ENCODE assay signal across 10 mouse cellular contexts in genomic region chr8:84728474-84728873, GRCm38 (mm10). TPM values are rescaled to one million over a fixed set of nuclear protein-coding genes. Genes with fewer than 3 reads are reported as not detected.
A peak's percentile ranks its signal among the peaks of the same experiment; 100 is the strongest.
DNase-seq lines count a peak whose midpoint lies in the region; ATAC-seq and TF ChIP-seq lines count a peak whose summit lies in the region.
"Had no signal": no experiment of that assay in that cellular context is flagged by ENCODE, and none has a peak within 500 bp of the region (broad histone marks: within the 10 kb centered on the region; RNA-seq: fewer than 3 reads in every experiment).

No protein-coding gene starts in this region.

- H3K36me3 ChIP-seq in embryonic facial prominence, embryonic 13.5 days: peaks cover 52% of the 10 kb centered on the region
- H3K36me3 ChIP-seq in embryonic facial prominence, embryonic 10.5 days (replicated peaks): no peaks in the 10 kb centered on the region
- peaks cover 18% of the 10 kb centered on the region; the same call in 1 of the 2 replicates for H3K36me3 ChIP-seq in lung, embryonic 15.5 days
- no peaks in the 10 kb centered on the region for H3K36me3 ChIP-seq in hindbrain, embryonic 15.5 days
- no peaks in the 10 kb centered on the region for H3K36me3 ChIP-seq in midbrain, embryonic 16.5 days (ENCODE audit: control insufficient read depth, insufficient read depth, low read length)
- peaks cover 10% of the 10 kb centered on the region for H3K36me3 ChIP-seq in lung, postnatal 0 days (ENCODE audit: insufficient read depth, low read length)

- no peak overlapping the region for H3K4me3 ChIP-seq in embryonic facial prominence, embryonic 13.5 days
- H3K4me3 ChIP-seq in embryonic facial prominence, embryonic 10.5 days: no peak overlapping the region
- no peak overlapping the region for H3K4me3 ChIP-seq in lung, embryonic 15.5 days
- no peak overlapping the region for H3K4me3 ChIP-seq in hindbrain, embryonic 15.5 days
- H3K4me3 ChIP-seq in midbrain, embryonic 16.5 days (ENCODE audit: low read depth, low read length): no peak overlapping the region
- no peak overlapping the region for H3K4me3 ChIP-seq in lung, postnatal 0 days (ENCODE audit: low read depth, low read length)
- H3K4me3 ChIP-seq: erythroblast, embryonic 14.5 days had no signal

- peak overlapping the region; percentile 39; the same call in 1 of the 2 replicates for H3K27ac ChIP-seq in embryonic facial prominence, embryonic 13.5 days
- no peak overlapping the region; the same call in 1 of the 2 replicates for H3K27ac ChIP-seq in embryonic facial prominence, embryonic 10.5 days (replicated peaks)
- peak overlapping the region; percentile 76 for H3K27ac ChIP-seq in lung, embryonic 15.5 days
- peak overlapping the region; percentile 83 for H3K27ac ChIP-seq in hindbrain, embryonic 15.5 days (replicated peaks)
- H3K27ac ChIP-seq in midbrain, embryonic 16.5 days (ENCODE audit: low read length): peak overlapping the region; percentile 54
- no peak overlapping the region for H3K27ac ChIP-seq in lung, postnatal 0 days (ENCODE audit: low read length)

- no peak overlapping the region for H3K4me2 ChIP-seq in embryonic facial prominence, embryonic 13.5 days
- no peak overlapping the region for H3K4me2 ChIP-seq in lung, embryonic 15.5 days
- no peak overlapping the region for H3K4me2 ChIP-seq in hindbrain, embryonic 15.5 days
- no peak overlapping the region for H3K4me2 ChIP-seq in midbrain, embryonic 16.5 days (ENCODE audit: low read length)
- no peak overlapping the region for H3K4me2 ChIP-seq in lung, postnatal 0 days (replicated peaks; ENCODE audit: low read depth, low read length)

- WGBS in embryonic facial prominence, embryonic 13.5 days: 55% methylated on average over 3 of the region's 3 CpGs
- 64% methylated on average over 3 of the region's 3 CpGs for WGBS in embryonic facial prominence, embryonic 10.5 days
- WGBS in lung, embryonic 15.5 days: 51% methylated on average over 3 of the region's 3 CpGs
- 48% methylated on average over 3 of the region's 3 CpGs for whole genome bisulfite sequencing in hindbrain, embryonic 15.5 days
- WGBS in midbrain, embryonic 16.5 days: 57% methylated on average over 3 of the region's 3 CpGs
- WGBS in lung, postnatal 0 days: 67% methylated on average over 3 of the region's 3 CpGs

- no peak for DNase-seq in embryonic facial prominence, embryonic 10.5 days (ENCODE audit: low spot score)
- no peak for DNase-seq in lung, postnatal 4 days
- no peak for DNase-seq in embryo, embryonic 10 days (ENCODE audit: low spot score)
- DNase-seq in lung, postnatal 0 days (ENCODE audit: low spot score): no peak
- DNase-seq: heart, postnatal 14 days had no signal

- H3K9ac ChIP-seq in embryonic facial prominence, embryonic 13.5 days: 0 out of 2 replicates have a peak overlapping the region, but pooled peaks have one; percentile 27
- H3K9ac ChIP-seq in lung, embryonic 15.5 days: no peak overlapping the region
- H3K9ac ChIP-seq in hindbrain, embryonic 15.5 days: no peak overlapping the region
- H3K9ac ChIP-seq in midbrain, embryonic 16.5 days (ENCODE audit: low read depth, low read length): no peak overlapping the region
- H3K9ac ChIP-seq in lung, postnatal 0 days (replicated peaks; ENCODE audit: low read depth): no peak overlapping the region

- no peak for ATAC-seq in embryonic facial prominence, embryonic 13.5 days (ENCODE audit: insufficient number of reproducible peaks, insufficient read depth, low FRiP score, low TSS enrichment, low read depth)
- 0 out of 2 replicates have a peak, but pooled peaks have one; percentile 29 for ATAC-seq in lung, embryonic 15.5 days (ENCODE audit: borderline replicate concordance, extremely low read depth, low FRiP score, low TSS enrichment)
- ATAC-seq in hindbrain, embryonic 15.5 days (ENCODE audit: low FRiP score, low read depth): peak; percentile 74
- 0 out of 2 replicates have a peak, but pooled peaks have one; percentile 64 for ATAC-seq in midbrain, embryonic 16.5 days
- no peak for ATAC-seq in lung, postnatal 0 days

- H3K9me3 ChIP-seq in embryonic facial prominence, embryonic 13.5 days: no peaks in the 10 kb centered on the region
- H3K9me3 ChIP-seq in embryonic facial prominence, embryonic 10.5 days: no peaks in the 10 kb centered on the region
- H3K9me3 ChIP-seq in lung, embryonic 15.5 days: no peaks in the 10 kb centered on the region
- no peaks in the 10 kb centered on the region for H3K9me3 ChIP-seq in hindbrain, embryonic 15.5 days
- no peaks in the 10 kb centered on the region for H3K9me3 ChIP-seq in midbrain, embryonic 16.5 days (replicated peaks; ENCODE audit: control insufficient read depth, low read length, poor library complexity, severe bottlenecking)
- no peaks in the 10 kb centered on the region for H3K9me3 ChIP-seq in lung, postnatal 0 days (ENCODE audit: low read length)

- no peak for TF ChIP-seq EP300 in lung, postnatal 0 days (IDR thresholded peaks at IDR 0.05)

- peaks cover 77% of the 10 kb centered on the region for H3K4me1 ChIP-seq in embryonic facial prominence, embryonic 13.5 days
- H3K4me1 ChIP-seq in embryonic facial prominence, embryonic 10.5 days: peaks cover 70% of the 10 kb centered on the region
- H3K4me1 ChIP-seq in lung, embryonic 15.5 days: peaks cover 99% of the 10 kb centered on the region
- peaks cover 78% of the 10 kb centered on the region for H3K4me1 ChIP-seq in hindbrain, embryonic 15.5 days (replicated peaks)
- peaks cover 40% of the 10 kb centered on the region for H3K4me1 ChIP-seq in midbrain, embryonic 16.5 days (ENCODE audit: control insufficient read depth, insufficient read depth, low read length)
- H3K4me1 ChIP-seq in lung, postnatal 0 days (ENCODE audit: insufficient read depth, low read depth, low read length): peaks cover 58% of the 10 kb centered on the region

- no peak for TF ChIP-seq CTCF in lung, postnatal 0 days (IDR thresholded peaks at IDR 0.05)

- H3K27me3 ChIP-seq in embryonic facial prominence, embryonic 13.5 days: no peaks in the 10 kb centered on the region; the same call in 1 of the 2 replicates
- H3K27me3 ChIP-seq in embryonic facial prominence, embryonic 10.5 days (replicated peaks; ENCODE audit: low read depth, poor library complexity, severe bottlenecking): peaks cover 100% of the 10 kb centered on the region
- no peaks in the 10 kb centered on the region for H3K27me3 ChIP-seq in lung, embryonic 15.5 days
- no peaks in the 10 kb centered on the region for H3K27me3 ChIP-seq in hindbrain, embryonic 15.5 days
- H3K27me3 ChIP-seq in midbrain, embryonic 16.5 days (ENCODE audit: control insufficient read depth, insufficient read depth, low read depth, low read length): no peaks in the 10 kb centered on the region; the same call in 1 of the 2 replicates
- H3K27me3 ChIP-seq in lung, postnatal 0 days (replicated peaks; ENCODE audit: insufficient read depth, low read length): no peaks in the 10 kb centered on the region

RNA-seq across cellular contexts. Expression of gene G430095P16Rik, which starts 5.7 kb away (rescaled TPM):
- polyA plus RNA-seq in embryonic facial prominence, embryonic 13.5 days (2015; fragmentation: Nextera tagmentation; extraction: Ambion mirVana): 6.1 and 6.2 TPM in 2 replicates
- polyA plus RNA-seq in embryonic facial prominence, embryonic 10.5 days (2016; fragmentation: Nextera tagmentation; extraction: Ambion mirVana): 1.6 and 3.6 TPM in 2 replicates
- 3.4 and 4.4 TPM in 2 replicates for polyA plus RNA-seq in lung, embryonic 15.5 days (2015; fragmentation: Nextera tagmentation; extraction: Ambion mirVana)
- polyA plus RNA-seq in hindbrain, embryonic 15.5 days (2015; fragmentation: Nextera tagmentation; extraction: Ambion mirVana): 1.2 and 1.7 TPM in 2 replicates
- 0.80 and 1.1 TPM in 2 replicates for polyA plus RNA-seq in midbrain, embryonic 16.5 days (2015; fragmentation: Nextera tagmentation; extraction: Ambion mirVana)
- 2.0 and 2.8 TPM in 2 replicates for polyA plus RNA-seq in lung, postnatal 0 days (2015; fragmentation: Nextera tagmentation; extraction: Ambion mirVana)

RNA-seq across cellular contexts. Expression of gene Lyl1, which starts 27.2 kb away (rescaled TPM):
- 4.8 and 4.9 TPM in 2 replicates for polyA plus RNA-seq in embryonic facial prominence, embryonic 13.5 days (2015; fragmentation: Nextera tagmentation; extraction: Ambion mirVana)
- polyA plus RNA-seq in embryonic facial prominence, embryonic 10.5 days (2016; fragmentation: Nextera tagmentation; extraction: Ambion mirVana): 4.3 and 5.5 TPM in 2 replicates
- 11.9 and 12.1 TPM in 2 replicates for polyA plus RNA-seq in lung, embryonic 15.5 days (2015; fragmentation: Nextera tagmentation; extraction: Ambion mirVana)
- 3.1 and 3.6 TPM in 2 replicates for polyA plus RNA-seq in hindbrain, embryonic 15.5 days (2015; fragmentation: Nextera tagmentation; extraction: Ambion mirVana)
- 2.2 and 3.1 TPM in 2 replicates for polyA plus RNA-seq in midbrain, embryonic 16.5 days (2015; fragmentation: Nextera tagmentation; extraction: Ambion mirVana)
- polyA plus RNA-seq in lung, postnatal 0 days (2015; fragmentation: Nextera tagmentation; extraction: Ambion mirVana): 11.6 and 13.9 TPM in 2 replicates

RNA-seq across cellular contexts. Expression of gene Nacc1, which starts 40.8 kb away (rescaled TPM):
- 16.3 and 16.6 TPM in 2 replicates for polyA plus RNA-seq in embryonic facial prominence, embryonic 13.5 days (2015; fragmentation: Nextera tagmentation; extraction: Ambion mirVana)
- polyA plus RNA-seq in embryonic facial prominence, embryonic 10.5 days (2016; fragmentation: Nextera tagmentation; extraction: Ambion mirVana): 30.4 and 30.8 TPM in 2 replicates
- 20.2 and 21.6 TPM in 2 replicates for polyA plus RNA-seq in lung, embryonic 15.5 days (2015; fragmentation: Nextera tagmentation; extraction: Ambion mirVana)
- polyA plus RNA-seq in hindbrain, embryonic 15.5 days (2015; fragmentation: Nextera tagmentation; extraction: Ambion mirVana): 13.6 and 16.1 TPM in 2 replicates
- polyA plus RNA-seq in midbrain, embryonic 16.5 days (2015; fragmentation: Nextera tagmentation; extraction: Ambion mirVana): 13.0 and 14.2 TPM in 2 replicates
- polyA plus RNA-seq in lung, postnatal 0 days (2015; fragmentation: Nextera tagmentation; extraction: Ambion mirVana): 7.1 and 7.4 TPM in 2 replicates

RNA-seq across cellular contexts. Expression of gene Trmt1, which starts 42.4 kb away (rescaled TPM):
- polyA plus RNA-seq in embryonic facial prominence, embryonic 13.5 days (2015; fragmentation: Nextera tagmentation; extraction: Ambion mirVana): 71.3 and 78.6 TPM in 2 replicates
- polyA plus RNA-seq in embryonic facial prominence, embryonic 10.5 days (2016; fragmentation: Nextera tagmentation; extraction: Ambion mirVana): 69.1 and 71.2 TPM in 2 replicates
- polyA plus RNA-seq in lung, embryonic 15.5 days (2015; fragmentation: Nextera tagmentation; extraction: Ambion mirVana): 57.5 and 58.4 TPM in 2 replicates
- polyA plus RNA-seq in hindbrain, embryonic 15.5 days (2015; fragmentation: Nextera tagmentation; extraction: Ambion mirVana): 62.5 and 65.9 TPM in 2 replicates
- 59.0 and 68.1 TPM in 2 replicates for polyA plus RNA-seq in midbrain, embryonic 16.5 days (2015; fragmentation: Nextera tagmentation; extraction: Ambion mirVana)
- polyA plus RNA-seq in lung, postnatal 0 days (2015; fragmentation: Nextera tagmentation; extraction: Ambion mirVana): 38.4 and 43.4 TPM in 2 replicates

Comparison
In these comparisons a context has a peak if more than half of its experiments do, and no peak if none do; other contexts are left out.
1. ATAC-seq: peak in lung, embryonic 15.5 days (single experiment), hindbrain, embryonic 15.5 days (single experiment) and midbrain, embryonic 16.5 days (single experiment); none in embryonic facial prominence, embryonic 13.5 days (single experiment) and lung, postnatal 0 days (single experiment).
2. H3K27ac ChIP-seq: peak in embryonic facial prominence, embryonic 13.5 days (single experiment), lung, embryonic 15.5 days (single experiment), hindbrain, embryonic 15.5 days (single experiment) and midbrain, embryonic 16.5 days (single experiment); none in embryonic facial prominence, embryonic 10.5 days (single experiment) and lung, postnatal 0 days (single experiment).